Mouse (Mus musculus) gastrocnemius, adult 18-20 months (tissue): ENCODE results near the gene Dip2a. TPM values are rescaled to one million over a fixed set of nuclear protein-coding genes. Genes with fewer than 3 reads are reported as not detected.

Experiments
- DNase-seq: peaks from one replicate; pipeline ENCODE4 v3.0.0; 2021; ENCODE audit warnings: low spot score
- total RNA-seq, 2 experiments: library from RNA; stranded (reverse); gene quantifications; 2 replicates each; pipeline ENCODE4 v1.2.3; 2021

The Dip2a gene
- total RNA-seq, 2 experiments from 2014 or later: 3.2 to 3.5 TPM

DNA sequence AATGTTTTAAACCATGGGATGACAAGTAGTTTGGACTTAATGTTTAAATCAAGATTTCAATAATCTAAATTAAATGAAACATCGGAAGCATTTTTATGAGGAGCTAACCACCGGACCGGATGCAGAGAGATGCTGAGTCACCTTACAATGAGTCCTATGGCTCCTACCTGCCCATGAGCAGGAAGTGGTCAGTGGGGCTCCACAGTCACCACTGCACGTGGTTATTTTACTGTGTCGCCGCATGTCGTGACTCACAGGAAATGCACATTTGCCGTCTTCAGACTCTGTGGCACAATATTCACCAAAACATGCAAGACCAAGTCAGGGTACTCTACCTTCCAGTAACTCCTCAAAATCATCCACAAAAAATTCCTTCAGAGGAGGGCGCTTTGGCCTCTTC lies 38.4 kb downstream of the Dip2a start:
- no peak for DNase-seq

DNA sequence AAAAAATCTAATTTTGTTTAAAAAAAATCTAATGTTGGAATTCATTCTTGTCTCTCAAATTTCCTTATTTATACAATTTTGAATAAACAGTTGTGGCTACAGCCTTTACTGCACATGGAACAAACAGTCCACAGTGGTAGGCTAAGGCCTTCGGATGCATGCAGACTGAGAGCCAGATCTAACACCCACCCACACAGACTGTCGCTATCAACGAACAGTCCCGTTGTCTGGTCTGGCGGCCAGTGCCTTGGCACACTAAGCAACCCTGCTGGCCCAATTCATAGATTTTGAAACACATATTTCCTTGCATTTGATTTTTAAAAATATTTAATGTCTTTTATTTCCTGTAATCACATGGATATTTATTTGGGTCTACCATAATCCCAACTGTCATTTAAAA lies 45.0 kb downstream of the Dip2a start:
- DNase-seq: no peak

DNA sequence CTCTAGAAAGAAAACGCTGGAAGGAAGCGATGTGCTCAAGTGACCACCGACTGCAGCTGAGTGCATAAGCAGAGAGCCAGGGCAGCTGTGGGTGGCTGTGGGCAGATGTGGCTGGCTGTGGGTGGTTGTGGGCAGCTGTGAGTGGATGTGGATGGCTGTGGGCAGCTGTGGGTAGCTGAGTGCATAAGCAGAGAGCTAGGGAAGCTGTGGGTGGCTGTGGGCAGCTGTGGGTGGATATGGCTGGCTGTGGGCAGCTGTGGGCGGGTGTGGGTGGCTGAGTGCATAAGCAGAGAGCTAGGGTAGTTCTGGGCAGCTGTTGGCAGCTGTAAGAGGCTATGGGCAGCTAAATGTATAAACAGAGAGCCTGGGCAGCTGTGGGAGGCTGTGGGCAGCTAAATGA lies 51.9 kb downstream of the Dip2a start:
- no peak for DNase-seq

DNA sequence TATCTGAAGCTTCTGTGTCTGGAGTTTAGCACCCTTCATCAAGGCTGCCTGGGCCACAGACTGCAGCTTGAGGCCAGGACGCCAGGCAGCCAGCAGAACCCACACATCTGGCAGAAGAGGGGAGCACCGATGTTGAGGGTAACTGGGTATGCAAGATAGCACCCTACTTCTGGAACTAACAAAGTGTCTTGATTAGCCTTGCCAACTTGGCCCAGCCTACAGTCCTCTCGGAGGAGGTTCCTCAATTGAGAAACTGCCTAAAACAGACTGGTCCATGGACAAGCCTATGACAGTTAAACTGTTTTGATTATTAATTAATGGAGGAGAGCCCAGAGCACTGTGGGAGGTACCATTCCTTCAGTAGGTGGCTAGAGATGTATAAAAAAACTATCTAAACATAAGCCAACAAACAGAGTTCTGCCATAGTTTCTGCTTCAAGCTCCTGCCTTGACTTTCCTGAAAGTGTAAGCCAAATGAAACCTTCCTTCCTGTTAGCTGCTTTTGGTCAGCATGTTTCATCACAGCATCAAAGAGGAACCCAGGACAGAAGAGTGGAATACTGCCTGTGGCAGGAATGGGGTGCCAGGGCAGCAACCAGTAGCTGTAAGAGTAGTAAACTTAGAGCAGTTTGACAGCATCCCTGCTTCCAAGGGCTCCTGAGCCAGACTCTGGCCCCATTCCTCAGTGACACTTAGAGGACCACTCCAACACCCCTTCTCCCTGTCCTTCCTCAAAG lies 55.0 kb downstream of the Dip2a start:
- DNase-seq: no peak

DNA sequence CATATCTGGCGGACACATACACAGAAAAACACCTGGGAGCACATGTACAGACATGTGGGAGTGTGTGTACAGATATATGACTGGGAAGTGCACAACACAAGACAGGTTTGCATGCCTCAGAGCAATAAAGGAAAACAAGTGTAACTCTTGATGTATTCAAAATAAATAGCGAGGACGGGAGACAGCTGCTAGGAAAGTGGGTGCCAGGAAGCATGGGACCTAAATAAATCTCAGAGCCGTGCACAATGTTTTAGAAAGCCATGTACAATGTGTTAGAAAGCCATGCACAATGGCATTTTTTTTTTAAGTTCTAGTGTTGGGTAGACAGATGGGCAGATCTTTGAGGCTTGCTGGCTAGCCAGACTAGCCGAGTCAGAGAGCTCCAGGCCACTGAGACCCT lies 56.0 kb downstream of the Dip2a start:
- no peak for DNase-seq

DNA sequence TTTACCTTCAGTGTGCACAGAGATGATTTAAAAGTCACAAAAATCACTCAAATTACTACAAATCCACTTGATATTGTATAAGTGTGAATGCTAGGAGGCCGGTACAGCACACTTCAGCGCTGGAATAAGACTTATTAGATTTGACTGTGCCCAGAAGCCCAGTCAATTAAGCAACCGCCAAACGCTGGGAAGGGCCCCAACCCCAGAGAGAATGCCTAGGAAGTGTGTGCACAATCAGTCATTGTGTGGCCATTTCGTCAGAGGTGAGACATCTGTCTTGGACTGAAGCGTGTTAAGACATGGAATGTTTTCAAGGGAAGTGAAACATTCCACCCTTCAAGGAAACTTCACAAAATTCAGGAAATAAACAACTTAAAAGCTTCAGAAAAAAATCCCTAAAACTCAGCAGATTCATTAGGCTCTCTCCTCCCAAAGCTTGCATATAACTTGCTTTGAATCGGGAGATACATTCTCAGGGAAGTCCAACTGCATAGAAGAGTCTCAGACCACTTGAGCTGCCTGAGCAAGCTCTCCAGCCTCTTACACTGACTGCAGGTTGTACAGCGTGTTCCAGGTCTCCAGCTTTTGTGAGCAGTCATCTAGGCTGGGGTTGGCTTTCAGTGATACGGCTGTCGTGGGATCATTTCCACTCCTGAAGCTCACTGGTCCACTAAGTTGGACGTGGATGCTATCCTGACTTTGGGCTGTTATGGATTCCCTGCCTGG lies 56.7 kb downstream of the Dip2a start:
- no peak for DNase-seq

DNA sequence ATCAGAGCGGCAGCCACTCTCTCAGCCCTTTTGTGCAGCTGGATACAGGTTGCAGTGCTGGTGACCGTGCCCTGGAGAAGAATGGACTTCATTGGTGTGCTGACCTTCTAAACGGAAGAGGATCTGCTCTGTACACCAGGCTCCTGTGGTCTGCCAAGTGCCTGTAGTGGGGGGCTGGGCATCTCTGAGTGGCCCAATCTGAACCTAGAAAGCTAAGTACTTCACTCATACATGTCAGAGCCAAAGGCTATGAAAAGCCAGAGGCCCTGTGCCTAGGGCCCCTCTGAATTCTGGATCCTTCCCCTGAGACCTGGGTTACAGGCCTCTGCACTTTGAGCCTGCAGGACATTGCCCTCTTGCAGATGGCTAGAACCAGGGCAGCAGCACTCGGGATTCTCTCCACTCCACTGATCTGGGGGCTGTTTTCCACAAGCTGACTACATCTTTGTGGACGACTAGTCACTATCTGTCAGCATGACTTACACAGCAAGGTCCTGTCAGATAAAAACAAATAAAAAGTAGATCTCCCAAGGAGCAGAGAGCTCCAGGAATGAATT lies 66.5 kb downstream of the Dip2a start:
- DNase-seq: no peak

DNA sequence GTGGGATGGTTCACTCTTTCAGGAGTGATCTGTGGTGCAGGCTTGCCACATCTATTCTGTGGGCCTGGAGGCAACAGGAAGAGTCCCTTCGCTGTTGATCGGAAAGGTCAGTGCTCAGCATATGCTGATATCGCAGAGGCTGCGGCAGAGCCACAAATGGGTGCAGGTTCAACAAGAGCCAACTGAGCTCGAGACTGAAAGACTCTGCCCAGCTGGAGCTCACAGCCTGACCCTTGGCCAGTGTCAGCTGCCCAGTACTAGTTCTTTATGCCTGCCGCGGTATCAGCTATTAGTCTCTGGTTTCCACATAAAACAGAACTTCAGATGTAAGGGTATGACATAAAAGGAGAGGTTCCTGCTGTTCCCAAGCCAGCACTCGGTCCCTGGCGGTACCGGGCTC lies 69.8 kb downstream of the Dip2a start:
- no peak for DNase-seq

DNA sequence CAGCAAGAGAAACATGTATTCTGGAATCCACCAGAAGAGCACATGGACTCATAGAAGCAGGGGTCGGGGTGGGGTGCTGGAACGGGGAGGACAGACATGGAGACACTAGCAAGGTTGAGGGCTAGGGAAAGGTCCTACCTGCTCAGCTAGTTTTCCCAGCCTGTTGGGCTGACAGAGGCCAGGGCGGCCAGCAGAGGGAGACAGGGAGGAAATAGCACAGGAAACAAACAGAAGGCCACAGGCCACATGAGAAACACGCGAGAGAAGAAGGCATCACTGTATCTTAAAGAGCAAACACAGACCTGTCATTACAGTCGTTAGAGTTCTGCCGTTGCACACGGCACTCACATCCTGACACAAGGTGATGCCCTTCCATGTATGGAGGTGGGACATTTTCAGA lies 73.9 kb downstream of the Dip2a start:
- DNase-seq: no peak

DNA sequence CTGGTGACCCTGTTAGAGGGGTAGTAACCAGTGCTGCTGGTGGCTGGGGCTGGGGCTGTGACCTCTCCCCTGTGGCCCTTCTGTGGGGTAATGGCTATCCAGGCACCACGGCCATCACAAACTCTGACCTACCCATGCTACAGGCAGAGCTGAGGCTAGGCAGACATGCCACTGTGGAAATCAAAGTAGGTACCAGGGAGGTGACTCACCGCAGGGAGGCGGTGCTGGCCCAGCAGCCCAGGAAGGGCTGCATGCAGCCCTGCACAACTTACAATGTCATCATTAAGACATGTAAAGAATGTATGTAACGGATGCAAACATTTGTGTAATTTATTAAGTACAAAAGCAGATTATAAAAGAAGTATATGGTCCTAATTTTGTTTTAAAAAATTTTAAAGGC lies 82.7 kb downstream of the Dip2a start:
- DNase-seq: no peak

DNA sequence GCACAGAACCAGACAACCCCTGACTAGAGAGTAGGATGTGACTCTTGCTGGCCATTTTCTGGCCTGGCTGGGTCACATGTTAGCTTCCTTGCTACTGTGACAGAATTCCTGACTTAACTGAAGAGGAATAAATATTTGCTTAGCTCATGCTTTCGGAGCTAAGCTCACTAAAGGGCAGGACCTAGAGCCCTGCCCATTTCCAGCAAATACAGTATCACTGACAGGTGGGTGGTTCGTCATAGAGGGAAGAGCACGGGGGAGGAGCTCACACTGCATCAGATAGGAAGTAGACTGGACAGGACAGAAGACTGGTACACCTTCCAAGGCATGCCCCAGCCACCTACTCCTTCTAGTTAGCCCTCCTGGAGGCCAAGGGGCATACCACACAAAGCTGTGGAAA lies 83.6 kb downstream of the Dip2a start:
- no peak for DNase-seq

DNA sequence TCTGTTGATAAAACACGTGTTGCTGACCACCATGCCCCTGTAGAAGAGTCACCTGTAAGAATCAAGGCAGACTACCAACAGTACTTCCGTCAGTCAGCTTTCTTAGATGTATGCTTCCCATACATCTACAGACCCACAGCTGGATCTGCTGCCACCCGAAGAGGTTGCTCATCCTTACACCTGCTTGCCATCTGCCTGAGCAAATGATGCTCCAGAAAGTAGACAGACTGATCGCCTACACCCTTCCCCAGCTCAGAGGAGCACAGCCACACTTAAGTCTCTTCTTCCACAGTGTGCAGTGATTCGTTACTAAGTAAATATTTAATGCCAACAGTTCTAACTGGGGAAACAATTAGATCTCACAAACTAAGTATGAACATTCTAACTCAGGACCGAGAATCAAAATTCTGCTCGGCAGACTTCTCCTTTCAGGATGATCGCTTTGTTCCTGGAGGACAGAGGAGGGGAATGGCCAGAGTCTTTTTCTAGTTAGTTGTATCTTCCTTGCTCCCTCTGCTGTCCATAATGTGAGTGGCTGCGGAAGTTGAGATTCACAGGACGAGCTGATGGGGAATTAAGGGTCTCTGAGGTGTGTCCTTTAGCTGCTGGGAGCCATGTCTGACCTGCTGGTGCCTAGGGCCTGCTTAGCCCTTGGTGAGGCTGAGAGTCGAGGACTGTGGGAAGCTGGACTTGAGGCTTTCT lies 84.6 kb downstream of the Dip2a start:
- no peak for DNase-seq

DNA sequence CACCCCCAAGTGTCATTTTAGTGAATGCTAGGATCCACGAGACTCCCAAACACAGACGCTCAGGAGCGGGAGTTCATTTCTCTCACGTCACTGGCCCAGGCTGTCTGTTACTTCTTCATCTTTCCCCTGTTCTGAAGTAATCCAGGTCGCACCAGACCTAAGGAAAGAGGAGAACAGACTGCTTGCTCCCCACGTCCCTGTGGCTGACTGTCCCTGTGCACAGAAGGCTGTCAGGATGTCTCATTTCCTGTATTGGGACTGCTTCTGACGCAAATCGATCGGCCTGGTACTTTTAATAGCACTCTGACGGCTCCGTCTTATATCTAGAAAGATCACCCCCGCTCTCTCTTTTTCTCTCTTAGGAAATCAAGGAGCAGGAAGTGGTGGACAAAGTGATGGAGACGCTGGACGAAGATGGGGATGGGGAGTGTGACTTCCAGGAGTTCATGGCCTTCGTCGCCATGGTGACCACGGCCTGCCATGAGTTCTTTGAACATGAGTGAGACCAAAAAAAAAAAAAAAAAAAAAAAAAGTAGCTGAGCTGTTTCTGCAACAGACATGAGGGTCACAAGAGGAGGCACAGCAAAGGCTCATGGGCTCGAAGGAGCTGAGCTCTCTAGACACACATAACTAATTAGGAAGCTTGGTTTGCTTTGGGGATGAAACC lies 85.4 kb downstream of the Dip2a start:
- no peak for DNase-seq

DNA sequence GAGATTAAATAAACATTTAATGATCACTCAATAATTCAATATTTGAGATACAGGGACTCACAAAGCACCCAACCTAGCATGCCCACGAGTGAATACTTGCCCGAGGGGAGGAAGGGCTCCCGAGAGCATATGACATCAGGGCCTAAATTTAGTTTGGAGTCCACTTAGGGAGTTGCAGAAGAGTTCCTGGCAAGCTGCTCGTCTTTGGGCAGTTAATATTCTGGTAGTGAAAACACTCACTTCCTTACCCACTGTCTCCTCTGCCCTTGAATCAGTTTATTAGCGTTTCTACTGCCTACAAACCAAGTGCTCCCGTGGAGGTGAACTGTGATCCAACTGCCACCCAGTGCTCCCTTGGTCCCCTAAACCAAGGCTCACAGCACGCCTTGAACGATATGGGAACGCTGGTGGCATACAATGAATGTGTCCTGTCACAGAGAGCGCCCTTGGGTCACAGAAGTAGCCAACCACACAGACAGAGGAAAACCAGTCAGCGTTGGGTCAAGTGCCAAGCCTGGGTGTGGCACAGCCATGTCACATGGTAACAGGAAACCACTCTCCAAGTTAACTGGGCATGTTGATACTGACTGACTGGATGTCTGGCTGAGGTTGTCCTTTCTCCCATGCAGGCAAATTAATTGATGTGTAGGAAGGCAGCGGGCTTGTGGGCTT lies 87.2 kb downstream of the Dip2a start:
- peak; percentile 54 for DNase-seq

DNA sequence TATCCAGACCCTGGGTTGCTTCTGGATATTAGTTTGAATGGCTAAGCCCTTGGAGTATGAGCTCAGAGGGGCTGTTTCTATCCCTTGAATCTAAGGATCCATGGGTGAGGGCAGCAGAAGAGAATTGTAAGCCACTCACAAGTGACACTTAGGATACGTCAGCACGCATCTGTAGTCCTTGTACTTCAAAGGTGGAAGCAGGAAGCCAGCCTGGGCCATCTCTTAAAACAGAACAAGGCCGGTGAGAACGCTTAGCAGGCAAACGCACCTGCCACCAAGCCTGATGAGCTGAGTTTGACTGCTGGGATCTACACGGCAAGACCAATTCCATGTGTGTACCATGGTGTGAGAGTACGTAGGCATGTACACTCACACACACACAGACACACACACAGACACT lies 87.9 kb downstream of the Dip2a start:
- DNase-seq: no peak

DNA sequence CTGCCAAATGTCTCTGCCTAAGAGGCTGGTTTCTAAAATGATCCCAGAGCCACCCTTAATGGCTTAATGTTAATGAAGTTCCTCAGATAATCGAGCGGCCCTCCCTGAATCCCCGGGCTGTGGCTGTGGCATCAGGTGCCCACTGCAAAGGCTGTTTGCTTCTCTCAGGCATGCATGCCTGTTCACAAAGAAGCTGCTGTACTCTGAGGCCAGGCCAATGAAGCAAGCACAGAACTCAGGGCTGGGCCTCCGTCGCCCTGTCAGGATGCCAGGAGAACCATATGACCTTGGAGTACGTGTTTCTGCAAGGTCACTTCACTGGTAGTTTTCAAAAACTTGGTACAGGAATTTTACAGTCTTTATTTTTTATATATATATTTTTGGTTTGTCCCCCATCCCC lies 89.5 kb downstream of the Dip2a start:
- DNase-seq: no peak

DNA sequence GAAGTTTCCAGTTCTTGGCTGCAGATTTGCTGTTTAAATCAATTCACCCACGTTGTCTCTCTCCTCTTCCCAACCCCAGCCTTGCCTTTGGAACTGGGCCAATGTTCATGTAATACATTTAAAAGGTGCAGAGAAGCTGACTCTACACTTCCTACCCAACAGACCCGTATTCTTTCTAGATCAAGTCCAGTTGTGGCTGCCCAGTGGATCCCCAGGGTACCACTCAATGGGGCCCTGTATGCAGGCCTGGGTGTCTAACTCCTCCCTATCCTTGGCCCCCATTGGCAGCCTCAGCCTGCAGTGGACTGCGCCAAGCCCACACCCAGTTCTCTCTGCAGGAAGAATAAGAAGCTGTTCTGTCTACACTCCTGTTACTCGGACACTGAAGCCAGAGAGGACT lies 91.6 kb downstream of the Dip2a start, which contains the start of gene S100b:
Gene S100b, plus strand, starts transcription at position 318 of the 400 bp plus-strand sequence.
- DNase-seq: peak; percentile 32

DNA sequence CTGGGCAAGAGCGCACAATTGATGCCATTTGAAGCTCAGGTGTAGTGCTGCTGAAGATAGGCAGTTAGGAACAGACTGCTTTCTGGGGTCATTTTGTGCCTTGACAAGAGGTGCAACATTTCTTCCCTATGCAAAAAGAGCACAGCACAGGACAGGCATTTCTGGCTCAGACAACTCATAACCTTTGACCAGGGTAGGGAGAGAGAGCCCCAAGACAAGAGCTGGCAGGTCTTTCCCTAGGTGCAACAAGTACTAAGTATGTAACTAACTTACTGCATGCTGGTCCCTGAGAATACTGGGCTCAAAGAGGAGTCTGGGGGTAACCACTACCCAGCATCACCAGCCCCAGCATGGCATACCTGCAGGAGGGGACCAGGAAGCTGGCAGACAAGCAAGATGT lies 92.0 kb downstream of the Dip2a start:
- DNase-seq: no peak

DNA sequence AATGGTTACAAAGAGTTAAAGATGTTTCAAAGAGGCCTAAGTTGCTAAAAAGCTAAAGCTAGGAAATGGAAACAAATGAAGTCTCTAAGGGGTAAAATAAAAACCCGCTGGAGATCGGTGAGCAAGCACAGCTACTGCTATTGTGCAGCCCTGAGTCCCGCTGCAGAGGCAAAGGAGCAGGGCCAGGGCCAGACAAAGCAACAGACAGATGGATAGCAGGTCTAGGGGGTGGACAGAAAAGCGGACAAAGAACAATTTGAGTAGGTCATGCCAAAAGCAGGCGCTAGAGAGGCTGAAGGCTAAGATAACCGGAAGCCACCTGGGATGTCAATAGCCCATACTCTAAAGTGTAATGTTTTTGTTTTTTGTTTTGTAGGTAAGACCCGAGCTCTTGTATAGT lies 94.2 kb downstream of the Dip2a start:
- DNase-seq: no peak

DNA sequence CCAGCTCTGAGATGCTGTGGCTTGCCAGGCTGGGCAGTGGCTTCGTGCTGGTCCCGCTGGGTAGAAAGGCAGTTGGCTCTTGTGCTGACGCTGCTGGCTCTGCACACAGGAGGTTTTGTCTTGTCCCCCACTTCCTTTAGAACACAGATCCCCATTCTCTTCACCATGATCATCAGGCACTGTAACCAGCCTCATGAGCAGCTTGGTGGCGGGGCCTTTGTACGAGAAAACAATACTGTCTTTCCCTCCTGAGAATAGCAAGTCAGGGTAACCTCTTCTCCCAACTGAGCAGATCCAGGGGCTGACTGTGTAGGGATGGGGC lies 96.5 kb downstream of the Dip2a start:
- DNase-seq: no peak

DNA sequence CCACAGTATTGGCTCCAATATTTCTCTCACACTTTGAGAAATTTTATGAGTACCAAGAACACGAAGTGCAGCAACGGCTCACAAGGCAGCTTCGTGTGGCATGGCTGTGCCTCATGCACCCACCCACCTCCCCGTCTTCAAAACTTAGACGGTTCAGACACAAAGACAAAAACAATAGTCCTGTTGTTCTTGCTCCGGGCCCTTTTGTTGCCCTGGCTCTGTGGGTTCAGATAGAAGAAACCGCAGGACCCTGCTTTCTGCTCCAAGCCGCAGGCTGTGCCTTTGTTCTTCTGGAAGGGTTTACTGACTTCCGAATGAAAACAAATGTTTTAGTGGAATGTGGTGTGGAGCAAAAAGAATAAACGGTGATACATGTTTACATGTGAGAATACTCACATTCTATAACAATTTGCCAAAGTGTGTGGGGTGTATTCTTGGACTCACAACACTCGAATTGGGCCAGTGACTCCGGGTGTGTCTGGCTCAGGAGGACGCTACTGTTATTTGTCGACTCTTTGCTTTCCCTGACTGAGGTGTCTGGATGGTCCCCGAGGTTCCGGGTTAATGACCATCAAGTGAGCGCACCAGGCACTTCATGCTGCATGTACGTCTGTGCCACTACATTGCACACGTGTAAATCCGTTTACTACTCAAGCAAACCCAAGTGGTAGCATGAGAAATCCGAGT lies 97.0 kb downstream of the Dip2a start:
- DNase-seq: no peak
